Mouse (Mus musculus): ENCODE measurements around the gene 3110082I17Rik. TPM values are rescaled to one million over a fixed set of nuclear protein-coding genes. Genes with fewer than 3 reads are reported as not detected.

3110082I17Rik gene
- 1.9 TPM for polyA plus RNA-seq (2017; shearing (Covaris generic))

DNA sequence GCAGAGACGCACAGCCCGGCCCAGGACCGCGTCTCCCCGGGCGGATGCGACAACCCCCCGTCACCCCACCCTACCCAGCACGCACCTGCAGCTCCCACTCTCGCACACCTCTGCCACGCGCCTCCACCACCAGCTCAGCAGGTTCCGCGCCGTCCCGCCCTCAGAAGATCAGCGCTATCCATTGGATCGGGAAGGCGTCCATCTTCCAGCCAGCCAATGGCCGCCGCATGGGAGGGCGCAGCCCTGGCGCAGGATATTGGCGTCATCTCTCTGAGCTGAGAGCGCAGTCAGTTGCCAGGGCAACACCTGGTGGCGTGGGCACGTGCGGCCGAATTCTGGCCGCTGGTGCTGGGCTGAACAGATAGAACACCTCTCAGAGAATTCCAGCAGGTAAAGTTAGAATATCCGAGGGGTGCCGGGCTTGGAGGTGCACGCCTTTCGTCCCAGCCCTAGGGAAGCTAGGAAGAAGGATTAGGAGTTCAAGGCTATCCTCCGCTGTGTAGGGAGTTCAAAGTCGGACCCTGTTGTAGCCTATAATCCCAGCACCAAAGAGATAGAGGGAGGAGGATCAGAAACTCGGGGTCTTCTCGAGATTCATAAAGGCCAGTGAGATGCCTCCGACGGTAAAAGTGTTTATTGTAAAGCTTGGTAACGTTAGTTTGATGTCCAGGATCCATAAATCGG is at the start of gene 3110082I17Rik:
3110082I17Rik (minus strand) TSS at position 144 of the 684 bp plus-strand sequence.

DNA sequence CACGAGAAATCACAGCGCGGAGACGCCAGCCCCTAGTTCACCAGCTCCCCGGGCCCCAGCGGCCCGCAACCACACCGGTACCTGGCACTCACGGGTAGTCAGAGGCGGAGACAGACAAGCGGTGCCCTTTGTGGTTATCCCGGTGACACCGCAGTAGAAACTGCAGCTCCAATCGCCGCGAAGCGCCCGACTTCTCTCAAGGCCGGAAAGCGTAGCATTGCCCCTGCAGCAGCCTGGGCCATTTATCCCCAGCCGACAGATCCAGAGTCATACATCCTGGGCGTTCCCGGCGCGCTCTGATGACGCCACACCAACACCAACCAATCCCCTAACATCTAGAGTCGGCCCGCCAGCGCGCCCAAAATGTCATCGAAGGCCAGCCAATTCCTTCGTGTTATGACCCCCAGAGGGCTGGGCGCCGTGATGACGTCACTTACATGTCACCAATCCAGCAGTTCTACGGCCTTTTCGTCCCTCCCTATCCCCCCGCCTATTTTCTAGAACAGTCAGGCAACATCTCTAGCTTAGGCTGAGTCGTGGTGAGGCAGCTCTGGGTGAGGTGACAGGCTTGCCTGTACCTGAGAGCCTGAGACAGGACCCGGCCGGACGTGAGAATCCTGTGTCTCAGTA is 24.0 kb upstream of the 3110082I17Rik start, which contains the start of gene Zfand2a:
Zfand2a (minus strand) TSS at position 365 of the 630 bp plus-strand sequence.

DNA sequence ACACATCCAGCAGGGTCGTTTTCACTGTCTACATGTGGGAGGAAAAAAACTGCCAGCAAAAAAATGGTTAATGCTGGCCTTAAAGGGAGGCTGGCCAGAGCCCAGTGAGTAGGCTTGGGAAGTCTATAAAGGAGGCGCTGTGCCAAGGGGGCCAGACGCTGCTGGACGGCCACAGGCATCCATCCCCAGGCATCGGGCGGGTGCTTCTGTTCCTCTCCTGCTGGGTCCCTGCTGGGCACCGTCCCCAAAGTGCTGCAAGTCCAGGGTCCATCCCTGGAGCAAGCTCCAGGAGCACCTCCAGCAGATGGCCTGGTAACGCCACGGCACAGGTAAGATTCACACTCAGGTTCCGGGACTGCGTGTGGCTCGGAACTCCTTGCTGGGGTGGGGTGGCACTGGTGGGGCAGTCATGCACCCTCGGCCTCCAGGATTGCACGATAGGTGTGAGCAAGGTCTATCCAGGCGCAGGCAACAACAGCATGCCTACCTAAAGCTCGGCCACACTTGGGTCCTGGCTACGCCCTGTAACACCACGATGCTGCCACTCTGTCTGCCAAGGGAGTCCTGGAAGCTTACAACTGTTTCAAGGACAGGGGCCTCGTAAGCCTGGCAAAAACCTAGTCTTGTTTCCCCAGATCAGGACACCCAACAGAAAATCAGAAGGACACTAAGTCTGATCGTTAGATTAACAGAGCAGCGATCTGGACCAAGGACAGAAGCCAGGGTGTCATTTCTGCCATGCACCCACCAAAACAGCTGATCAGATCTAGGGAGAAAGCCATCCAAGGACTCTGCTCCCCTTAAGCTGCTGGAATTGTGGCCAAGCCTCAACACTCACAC is 37.1 kb downstream of the 3110082I17Rik start, which contains the start of gene Gper1:
Gper1 (plus strand) TSS at position 126 of the 840 bp plus-strand sequence.

DNA sequence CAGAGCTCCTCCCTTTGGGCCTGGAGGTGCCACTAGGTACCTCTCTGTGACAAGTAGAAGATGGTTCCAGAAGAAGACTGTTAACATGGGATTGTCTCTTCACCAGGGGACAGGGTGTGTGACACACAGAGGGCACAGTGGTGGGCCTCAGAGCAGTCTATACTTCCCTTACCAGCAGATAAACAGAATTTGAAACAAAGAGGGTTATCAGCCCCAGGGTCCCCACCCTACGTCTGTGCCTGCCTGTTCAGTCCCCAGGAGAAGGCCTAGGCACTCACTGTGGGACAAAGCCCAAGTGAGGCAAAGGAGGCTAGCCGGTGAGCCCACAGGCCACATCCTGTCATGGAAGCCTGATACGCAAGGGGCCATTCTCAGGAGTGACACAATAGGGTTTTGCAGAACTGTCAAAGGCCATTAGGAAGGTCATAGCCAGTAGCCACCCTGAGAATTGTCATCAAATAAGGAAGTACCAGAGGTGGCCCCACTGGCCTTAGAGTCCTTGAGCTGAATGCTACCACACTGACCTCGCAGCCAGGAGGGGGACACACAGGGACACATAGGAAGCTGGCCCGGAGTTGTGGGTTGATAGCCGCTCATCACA is 55.4 kb downstream of the 3110082I17Rik start, which contains the start of gene C130050O18Rik:
C130050O18Rik (plus strand) TSS at position 480 of the 601 bp plus-strand sequence.

GRCm38 (mm10) chr5:139377468-139378270 is 82.7 kb downstream of the 3110082I17Rik start, which contains the start of gene Gpr146:
Gene Gpr146, plus strand, starts transcription at chr5:139377697.

GRCm38 (mm10) chr5:139352317-139352716 is 108.0 kb downstream of the 3110082I17Rik start, which contains the start of gene Cyp2w1:
Gene Cyp2w1, plus strand, starts transcription at chr5:139352617.

DNA sequence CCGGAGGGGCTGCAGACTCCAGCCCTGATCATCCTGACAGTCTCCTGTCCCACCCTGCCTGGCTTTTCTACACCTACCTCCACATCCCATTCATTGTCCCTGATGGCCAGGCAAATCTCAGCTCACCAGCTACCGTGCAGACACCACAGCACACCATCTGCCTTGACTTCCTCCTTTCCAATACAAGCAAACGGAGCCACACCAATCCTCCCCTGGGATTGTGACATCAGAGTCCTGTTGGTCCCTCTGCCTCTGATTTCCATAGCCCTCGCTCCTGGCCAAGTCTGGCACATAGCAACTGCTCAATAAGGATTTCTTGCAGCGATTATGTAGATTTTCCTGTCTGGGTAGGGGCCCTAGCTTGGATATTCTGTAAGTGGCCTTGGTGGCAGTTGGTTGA is 109.2 kb downstream of the 3110082I17Rik start, which contains the start of gene Cox19:
Cox19 (minus strand) TSS at position 285 of the 400 bp plus-strand sequence.

GRCm38 (mm10) chr5:139325395-139325966 is 134.8 kb downstream of the 3110082I17Rik start, which contains the start of gene Adap1:
Gene Adap1, minus strand, starts transcription at chr5:139325622.

Other genes starting within 250 kb of the 3110082I17Rik start
- gene Get4, start 208.2 kb downstream of the 3110082I17Rik start, polyA plus RNA-seq (2017; shearing (Covaris generic)): 85.9 TPM
- gene Adap1, start 134.9 kb downstream of the 3110082I17Rik start, polyA plus RNA-seq (2017; shearing (Covaris generic)): 23.8 TPM
- gene Cox19, start 109.1 kb downstream of the 3110082I17Rik start, polyA plus RNA-seq (2017; shearing (Covaris generic)): 20.3 TPM
- not detected for gene Cyp2w1, start 107.9 kb downstream of the 3110082I17Rik start, polyA plus RNA-seq (2017; shearing (Covaris generic))
- gene Gpr146, start 82.8 kb downstream of the 3110082I17Rik start, polyA plus RNA-seq (2017; shearing (Covaris generic)): 21.2 TPM
- not detected for gene C130050O18Rik, start 55.2 kb downstream of the 3110082I17Rik start, polyA plus RNA-seq (2017; shearing (Covaris generic))
- not detected for gene Gper1, start 37.4 kb downstream of the 3110082I17Rik start, polyA plus RNA-seq (2017; shearing (Covaris generic))
- gene Zfand2a, start 24.0 kb upstream of the 3110082I17Rik start, polyA plus RNA-seq (2017; shearing (Covaris generic)): 47.9 TPM
- gene Uncx, start 83.0 kb upstream of the 3110082I17Rik start, polyA plus RNA-seq (2017; shearing (Covaris generic)): 0.68 TPM

Measured in effector memory CD4-positive, alpha-beta T cell, adult 7 months (primary cell).